Mouse (Mus musculus) gastrocnemius, postnatal 25 days (tissue): ENCODE measurements around the gene Sufu. TPM values are rescaled to one million over a fixed set of nuclear protein-coding genes. Genes with fewer than 3 reads are reported as not detected.
A peak's percentile ranks its signal among the peaks of the same experiment; 100 is the strongest.

Experiments
- DNase-seq: peaks from one replicate; pipeline ENCODE4 v3.0.0; 2022
- total RNA-seq, 2 experiments: library from RNA; stranded (reverse); gene quantifications; 1 replicate in 1 of 2; 2 replicates in 1 of 2; pipeline ENCODE4 v1.2.3; 2021

Sufu gene
- total RNA-seq, 2 experiments from 2014 or later, result 6.0 to 6.1 TPM

DNA sequence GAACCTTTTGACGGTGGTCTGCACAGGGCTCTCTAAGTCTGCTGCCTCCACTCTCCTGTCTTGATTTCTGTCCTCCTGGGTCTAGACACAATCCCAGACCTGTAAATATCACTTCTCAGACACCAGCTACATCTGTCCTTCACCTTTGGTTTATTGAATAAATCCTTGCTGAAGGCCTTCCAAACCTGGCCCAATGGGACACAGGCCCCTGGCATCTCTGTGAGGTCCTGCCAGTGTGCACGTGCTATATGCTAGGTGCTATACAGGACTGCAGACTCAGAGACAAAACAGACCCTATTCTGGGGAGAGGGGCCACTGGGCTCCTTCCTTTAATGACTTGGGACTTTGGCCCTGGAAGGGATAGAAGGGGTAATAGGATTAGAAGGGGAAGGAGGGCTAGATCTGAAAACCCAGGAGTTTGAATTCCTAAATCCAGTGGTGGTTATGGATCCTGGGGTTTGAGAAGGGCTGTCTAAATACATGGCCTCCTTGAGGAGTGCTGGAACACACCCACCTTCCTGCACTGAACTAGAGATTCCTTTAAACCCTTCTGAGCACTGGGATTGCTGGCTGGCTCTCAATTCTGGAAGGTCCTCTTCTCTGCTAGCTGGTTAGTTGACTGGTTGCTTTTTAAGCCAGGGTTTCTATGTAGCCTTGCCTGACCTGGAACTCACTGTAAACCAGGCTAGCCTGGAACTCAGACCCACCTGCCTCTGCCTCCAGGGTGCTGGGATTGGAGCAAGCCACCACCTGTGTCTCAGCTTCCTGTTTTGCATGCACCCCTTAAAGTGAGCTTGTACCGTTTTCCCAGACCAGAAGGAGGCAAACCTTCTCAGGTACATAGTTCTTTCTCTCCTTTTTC, 120.2 kb downstream of the Sufu start:
- DNase-seq, result no peak

DNA sequence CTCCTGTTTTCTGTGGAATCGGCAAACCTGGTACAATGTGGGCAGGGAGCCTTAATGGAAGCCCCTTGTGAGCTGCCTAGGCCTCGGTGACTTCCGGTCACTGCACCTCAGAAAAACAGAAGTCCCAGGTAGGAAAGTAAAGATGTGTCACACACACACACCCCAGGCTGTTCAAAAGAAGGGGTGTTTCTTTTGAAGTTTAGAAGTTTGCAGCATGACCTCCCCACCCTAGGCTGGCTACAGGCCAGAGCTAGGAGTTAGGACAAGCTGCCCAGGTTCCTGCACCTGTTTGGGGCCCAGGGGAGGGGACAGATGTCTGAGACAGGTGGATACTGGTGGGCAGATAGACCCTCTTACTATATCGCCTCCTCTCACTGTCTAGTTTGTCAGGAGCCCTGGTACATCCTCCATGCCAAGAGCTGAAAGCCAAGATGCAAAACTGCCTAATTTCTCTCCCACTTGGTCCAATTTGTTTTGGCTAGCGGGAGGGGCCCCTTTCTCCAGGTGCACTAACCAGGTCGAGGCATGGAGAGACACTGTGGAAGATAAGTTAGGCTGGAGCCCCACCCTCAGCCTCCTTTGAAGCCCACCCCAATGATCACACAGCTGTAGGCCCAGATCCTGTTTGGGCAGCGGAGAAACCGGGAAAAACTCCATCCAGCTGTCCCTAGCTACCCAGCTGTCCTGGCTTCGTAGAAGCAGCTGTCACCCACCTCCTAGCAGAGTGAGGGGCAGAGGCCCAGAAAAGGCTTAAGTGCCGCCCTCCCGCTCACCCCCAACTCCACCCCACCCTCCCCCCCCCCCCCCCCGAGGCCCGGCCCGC, 121.0 kb downstream of the Sufu start:
- DNase-seq, result no peak

- peak; percentile 67 for DNase-seq
These were observed 121.7 kb downstream of the Sufu start for GRCm38 (mm10) chr19:46518352-46518787.

DNA sequence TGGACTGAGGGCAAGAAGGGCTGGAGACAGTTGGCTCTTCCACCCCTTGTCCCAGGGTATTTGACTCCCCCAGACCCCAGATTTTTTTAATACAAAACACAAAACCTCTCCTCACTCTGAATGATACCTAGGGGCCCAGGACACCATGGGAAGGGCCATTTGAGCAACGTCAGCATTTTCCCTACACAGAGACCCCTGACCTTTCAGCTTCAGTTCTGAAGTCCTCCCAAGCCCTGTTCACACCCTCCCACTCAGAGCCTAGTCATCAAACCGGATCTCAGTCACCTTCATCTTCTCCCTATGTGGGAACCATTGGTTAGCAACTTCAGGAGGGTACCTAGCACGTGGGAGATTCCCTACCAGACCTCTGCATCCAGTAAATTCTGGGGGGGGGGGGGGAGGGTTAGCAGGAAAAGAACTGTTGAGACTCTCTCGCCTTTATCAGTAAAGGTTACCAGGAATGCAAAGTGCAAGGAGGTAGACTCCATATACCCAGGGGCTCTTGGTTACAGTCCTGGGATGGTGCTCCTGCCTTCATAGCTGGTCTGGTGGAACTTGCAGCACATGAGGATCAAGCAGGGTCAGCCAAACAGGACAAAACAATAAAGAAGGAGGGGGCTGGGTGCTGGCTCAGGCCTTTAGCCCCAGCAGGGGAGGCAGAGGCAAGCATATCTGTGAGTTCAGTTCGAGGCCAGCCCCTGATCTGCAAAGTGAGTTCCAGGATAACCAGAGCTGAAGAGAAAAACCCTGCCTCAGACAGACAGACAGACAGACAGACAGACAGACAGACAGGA, 122.3 kb downstream of the Sufu start:
- no peak for DNase-seq

DNA sequence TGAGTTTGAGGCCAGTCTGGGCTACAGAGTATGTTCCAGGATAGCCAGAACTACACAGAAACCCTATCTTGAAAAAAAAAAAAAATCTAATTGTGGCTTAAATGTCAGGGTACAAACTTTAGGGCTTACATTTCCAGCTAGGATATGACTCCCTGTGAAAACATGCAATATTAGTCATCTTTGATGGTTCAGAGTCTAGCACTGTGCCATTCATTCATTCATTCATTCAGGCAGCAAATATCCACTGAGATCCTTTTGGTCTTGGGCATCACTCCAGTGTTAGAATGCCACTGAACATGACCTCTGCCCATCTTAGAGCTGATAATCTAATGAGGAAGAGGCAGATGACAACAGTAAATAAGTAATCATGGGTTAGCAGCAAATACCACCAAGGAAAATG, 125.0 kb downstream of the Sufu start:
- DNase-seq, result no peak

DNA sequence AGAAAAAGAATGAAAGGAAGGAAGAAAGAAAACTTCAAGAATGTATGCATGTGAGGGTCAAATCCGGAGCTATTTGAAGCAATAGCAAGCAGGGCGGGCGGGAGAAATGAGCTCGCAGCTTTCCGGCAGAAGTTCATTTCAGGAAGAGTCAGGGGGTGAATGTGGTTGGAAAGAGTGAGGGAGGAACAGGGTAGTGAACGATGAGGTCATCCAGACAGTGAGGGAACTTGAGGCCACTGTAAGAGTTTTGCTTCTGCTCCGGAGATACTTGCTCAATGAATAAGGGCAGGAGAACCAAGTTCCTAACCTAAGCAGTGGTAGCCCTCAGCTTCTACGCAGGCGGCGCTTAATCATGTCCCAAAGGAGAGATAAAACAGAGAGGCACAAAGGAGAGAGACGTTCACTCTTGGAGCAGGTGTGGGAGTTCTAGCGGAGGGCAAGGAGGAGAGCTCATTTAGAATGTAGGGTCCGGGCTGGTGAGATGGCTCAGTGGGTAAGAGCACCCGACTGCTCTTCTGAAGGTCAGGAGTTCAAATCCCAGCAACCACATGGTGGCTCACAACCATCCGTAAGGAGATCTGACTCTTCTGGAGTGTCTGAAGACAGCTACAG, 125.8 kb downstream of the Sufu start:
- no peak for DNase-seq

DNA sequence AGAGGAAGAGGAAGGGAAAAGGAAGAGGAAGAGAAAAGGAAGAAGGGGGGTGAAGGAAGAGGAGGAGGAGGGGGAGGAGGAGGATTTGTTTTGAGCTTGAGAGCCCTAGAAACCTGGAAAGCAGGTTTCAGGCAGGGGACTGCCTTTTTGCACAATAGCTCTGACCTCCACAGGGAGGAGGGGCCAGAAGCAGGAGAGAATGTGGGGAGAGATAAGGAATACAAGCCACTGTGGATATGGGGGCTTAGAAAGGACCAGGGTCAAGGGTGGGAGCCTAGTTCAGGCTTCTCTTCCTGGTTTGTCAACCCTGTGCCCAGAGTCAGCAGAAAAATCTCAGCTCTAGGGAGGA, 126.4 kb downstream of the Sufu start:
- DNase-seq, result no peak

DNA sequence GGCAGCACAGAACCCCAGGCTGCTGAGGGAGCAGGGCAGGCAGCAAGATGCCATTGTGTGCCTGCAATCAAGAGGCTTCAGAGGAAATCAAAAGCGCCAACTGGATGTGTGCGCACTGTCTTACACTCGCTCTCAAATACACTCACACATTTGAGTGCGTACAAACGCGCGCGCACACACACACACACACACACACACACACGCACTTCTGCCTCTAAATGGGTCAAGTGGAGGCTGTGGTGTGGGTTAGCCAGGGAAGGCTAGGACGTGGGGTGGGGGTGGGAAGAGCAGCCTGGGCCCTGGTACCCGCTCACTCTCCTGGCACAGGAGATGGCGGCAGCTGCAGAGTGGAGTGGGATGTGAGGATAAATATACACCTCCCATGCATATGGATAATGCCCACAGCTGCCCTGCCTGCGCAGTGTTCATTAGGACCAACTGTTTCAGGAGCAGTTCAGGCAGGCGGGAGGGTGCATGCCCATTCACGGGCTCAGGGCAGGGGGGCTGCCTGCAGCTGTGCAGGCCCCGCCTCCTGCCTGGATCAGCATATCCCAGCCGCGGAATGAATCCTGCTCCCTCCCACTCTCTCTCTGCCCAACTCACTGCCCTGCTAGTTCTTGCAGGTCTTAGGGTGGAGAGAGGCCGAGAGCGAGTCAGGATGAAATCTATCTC, 126.9 kb downstream of the Sufu start:
- DNase-seq, result peak; percentile 62

GRCm38 (mm10) chr19:46524152-46524544, 127.5 kb downstream of the Sufu start:
- no peak for DNase-seq

DNA sequence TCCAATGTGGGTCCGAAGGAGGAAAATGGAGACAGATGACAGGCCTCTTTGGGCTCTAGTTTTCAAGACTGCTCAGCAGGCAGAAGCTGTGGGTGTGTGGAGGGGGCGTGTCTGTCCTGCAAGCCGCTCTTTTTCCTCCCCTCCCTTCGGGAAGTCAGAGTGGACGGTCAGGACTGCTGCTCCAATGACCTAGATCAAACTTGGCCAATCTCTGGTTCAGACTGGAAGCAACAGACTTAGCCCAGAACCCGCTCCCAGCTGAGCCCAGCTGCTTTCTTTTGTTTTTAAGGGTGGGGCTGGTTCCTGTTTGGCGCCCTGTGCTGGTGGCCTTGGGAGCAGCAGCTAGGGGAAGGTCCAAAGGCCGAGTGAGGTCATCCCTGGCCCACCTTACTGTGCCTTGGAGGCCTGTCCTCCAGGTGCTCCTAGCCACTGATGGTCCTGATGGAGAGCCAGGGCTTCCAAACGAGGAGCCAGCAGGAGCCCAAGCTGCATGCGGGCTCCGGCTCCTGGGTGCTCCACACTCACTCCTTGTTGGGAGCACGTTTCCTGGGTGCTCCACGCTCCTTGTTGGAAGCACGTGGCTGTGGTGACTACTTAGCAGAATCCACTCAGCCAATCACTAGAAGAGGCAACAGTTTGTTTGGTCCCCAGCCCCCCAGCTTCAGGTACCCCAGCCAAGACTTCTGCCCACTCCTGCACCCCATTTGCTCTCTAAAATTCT, 128.1 kb downstream of the Sufu start:
- peak; percentile 76 for DNase-seq

DNA sequence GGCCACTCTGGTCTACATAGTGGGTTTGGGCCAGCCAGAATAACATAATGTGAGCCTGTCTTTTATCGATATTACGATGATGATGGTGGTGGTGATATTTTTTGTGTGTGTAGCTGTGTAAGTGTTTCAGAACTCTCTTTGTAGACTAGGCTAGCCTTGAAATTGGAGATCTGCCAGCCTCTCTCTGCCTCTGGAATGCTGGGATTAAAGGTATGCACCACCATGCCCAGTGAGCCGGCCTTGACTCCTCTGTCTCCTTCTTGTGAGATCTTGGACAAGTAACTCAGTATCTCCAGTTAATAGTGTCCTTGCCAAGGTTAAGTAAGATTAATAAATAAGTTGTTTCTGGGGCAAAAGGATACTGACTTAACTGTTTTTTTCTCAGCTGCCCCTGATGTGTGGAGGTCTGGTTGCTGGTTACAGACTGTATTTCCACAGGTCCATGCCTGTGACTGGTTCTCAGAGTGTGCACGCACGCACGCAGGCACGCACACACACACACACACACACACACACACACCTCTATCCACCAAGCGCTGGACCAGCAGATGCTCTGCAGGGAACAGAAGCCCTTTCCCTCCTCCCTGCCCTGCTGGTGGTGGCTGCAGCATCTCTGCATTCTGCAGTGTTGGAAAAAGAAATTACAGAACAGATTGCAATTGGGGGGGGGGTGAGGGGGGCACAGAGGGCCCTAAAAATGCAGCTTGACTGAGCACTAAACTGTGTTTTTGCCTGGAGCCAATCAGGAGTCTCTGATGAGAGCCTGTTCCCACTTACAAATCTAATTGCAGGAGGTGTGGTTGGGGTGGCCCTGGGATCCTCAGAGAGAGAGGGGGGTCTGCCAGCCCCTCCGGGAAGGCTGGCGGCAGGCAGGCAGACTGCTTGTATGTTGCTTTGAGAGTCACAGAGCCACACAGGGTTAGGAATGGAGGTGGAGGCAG, 129.3 kb downstream of the Sufu start:
- DNase-seq, result no peak

DNA sequence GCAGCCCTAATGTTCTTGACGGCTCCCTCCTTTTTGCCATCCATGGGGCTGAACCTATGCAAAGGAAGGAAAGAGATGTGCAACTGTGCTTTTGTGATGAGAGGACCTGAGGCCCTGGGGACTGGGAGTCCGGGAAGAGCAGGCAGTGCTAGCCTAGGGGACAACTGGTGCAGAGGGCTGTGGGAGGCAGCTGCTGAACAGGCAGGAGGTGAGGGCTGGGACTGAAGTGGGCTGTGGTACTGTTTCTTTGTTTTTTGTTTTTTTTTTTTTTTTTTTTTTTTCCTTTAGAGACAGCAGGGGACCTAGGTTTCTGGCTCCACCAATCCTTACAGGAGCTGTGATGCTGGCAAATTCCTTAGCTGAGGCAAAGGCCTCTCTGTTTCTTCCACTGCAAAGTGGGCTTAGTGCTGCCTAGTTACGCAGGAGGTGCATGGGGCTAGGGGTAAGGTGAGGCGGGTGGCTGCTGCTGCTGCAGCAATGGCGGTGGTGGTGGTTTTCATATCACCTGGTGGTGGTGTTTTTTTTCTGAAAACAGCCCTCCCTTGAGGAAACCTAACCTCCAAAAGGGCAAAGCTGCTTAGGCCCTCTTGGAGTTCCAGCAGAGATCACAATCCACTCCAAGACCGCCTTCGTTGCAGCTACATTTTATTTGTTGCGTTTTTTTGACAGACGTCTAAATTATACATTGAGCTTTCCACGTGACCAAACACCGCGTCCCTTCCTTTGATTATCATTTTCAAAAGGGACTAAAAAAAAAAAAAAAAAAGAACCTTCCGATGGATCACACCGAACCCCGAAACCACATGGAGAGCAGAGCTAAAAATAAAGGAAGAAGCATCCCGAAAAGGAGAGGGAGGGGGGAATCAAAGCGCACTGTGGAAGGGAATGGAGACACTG, 131.2 kb downstream of the Sufu start:
- DNase-seq, result no peak

- peak; percentile 47 for DNase-seq
These were observed 132.0 kb downstream of the Sufu start for GRCm38 (mm10) chr19:46528529-46529213.

DNA sequence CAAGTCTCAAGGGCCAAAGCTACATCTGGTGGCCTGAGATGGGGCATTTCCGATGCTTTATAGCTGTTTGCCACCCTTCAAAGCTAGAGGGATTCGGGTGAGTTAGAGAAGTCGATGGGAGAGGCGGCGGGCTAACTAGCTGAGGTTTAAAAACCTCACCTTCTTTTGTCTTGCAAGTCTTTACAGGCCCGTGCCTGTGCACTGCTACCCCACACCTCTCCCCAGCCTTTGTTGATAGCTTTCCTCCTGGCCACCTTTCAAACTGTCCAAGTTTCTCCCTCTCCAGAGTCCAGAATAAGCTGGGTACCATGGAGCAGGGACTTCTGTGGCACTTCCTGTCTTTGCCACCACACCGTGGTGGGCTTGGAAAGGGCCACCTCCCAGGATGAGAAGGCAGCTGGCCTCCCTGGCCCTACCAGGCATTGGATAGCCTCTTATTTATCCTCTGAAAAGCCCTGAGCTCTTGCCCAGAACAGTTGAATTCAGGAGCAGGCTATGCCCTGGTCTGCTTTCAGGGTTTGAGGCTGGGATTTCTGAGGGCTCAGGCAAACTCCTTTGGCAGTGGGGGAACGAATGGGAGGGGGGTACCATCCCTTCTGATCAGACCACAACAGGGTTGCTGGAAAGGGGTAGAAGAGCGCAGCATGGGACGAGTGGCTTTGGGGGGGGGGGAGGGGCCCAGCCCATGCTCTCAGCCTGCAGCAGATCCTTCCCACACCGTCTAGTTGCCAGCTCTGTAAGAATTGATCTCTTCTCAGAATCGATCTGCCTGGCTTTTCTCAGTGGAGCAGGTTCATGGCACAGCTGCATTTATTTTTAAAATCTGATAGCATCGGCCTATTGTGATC, 133.1 kb downstream of the Sufu start:
- no peak for DNase-seq

DNA sequence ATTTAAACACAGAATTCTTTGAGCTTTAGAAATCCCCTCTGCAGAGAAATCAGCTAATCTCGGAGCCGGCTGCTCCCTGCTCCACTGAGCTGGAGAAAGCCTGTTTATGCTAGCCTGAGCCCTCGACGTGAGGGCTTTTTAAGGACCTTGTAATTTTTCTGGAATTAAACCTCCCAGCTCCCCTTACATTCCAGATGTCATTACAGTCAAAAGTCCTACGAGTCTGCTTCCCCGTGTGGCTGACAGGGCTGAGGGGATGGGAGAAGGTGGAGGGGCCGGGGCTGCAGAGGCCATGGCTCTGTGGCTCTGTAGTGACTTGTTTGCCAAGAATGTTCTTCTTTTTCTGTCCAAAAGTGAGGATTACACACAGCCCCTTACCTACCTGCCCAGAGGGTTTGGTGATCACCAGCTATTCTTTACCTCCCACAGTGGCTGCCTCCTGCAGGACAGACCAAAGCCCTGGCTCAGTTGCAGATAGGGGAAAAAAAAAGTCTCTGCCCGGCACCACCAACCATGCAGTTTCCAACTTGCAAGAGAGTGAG, 133.8 kb downstream of the Sufu start:
- no peak for DNase-seq
